Mouse (Mus musculus): ENCODE data around the gene Runx1.

The Runx1 gene

DNA sequence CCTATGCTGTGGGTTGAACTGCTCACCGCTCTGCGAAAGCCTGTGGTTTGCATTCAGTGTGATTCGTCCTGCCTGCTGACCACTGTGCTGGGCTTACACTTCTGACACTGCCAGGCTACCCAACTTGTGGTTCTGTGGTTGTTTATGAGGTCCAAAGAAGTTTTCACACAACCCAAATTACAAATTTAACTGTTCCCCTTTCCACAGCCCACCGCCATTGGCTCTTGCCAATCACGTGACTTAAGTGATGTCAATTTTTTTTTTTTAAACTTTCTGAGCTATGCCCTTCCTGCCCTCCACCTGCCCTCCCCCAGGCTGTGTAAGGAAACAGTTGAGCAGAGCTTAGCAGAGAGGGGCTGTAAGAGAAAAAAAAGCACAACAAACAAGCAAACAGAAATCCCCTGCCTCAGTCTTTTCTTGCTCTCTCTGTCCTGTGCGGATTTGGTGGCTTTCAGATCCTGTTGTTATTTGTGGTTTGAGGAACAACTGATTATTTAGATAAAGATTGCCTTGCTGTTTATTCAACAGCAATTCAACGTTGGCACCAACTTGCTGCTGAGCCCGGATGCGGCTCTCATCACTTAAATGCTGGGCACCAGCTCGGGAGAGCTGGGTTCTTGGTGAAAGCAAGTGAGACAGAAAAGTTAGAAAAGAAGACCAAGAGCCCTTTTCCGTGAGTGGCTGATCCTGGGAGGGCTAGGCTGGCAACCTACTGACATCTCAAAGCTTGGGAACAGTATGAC is at the start of gene Runx1:
Gene Runx1, minus strand, starts transcription at position 242 of the 743 bp plus-strand sequence.
- peak; percentile 79 to 86 for DNase-seq (ENCODE audit: low spot score in 2 of 2)

DNA sequence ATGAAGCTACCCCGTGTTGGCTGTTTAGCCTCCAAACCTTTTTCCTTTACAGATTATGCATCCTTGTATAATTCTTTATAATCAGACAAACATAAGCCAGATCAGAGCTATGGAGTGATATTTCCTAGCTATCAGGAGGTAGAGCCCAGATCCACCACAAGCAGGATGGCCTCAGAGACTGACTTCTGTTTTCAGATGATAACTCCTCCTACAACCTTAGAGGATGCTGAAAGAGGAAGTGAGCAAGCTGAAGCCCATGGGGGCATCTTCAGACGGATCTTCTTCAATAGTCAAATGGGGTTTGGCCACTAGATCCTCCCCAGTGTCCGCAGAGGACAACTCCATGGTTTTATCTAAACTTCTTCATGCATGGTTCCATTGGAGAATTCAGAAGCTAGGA is 48.1 kb upstream of the Runx1 start:
- DNase-seq (ENCODE audit: low spot score in 2 of 2), result no peak

DNA sequence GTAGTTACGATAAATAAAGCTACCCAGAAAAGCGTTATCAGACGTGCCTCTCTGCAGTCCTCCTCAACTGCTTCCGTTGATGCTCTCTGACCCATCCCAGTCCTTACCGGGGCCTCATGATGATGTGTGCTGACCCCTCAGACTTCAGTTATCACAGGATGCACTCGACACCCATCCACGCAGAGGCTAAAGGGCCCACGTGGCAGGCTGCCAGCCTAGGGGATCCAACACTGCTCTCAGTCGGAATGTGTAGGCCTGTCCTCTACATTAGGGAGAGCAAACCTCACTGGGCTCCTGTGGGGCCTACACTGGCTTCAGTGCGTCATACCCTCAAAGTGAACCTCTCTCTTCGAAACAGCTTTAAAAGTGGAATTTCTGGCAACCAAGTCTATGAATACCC is 45.8 kb upstream of the Runx1 start:
- no peak for DNase-seq (ENCODE audit: low spot score in 2 of 2)

DNA sequence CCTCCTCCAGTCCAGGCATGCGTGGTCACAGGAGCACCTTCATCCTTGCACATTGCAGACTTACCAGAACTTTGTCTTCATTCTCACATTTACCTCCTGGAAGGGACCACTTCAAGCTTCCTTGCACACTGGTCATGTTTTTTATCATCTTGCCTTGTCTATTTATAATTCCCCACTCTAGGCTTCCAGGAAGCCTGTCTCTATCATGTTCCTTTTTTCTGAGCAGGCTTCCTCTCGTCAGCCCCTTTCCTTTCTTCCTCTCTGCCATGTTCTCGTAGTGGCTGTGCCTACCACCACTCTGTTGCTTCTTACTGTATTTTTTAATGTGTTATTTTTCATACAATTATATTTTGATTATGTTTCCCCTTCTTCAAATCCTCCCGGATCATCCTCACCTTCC is 42.6 kb upstream of the Runx1 start:
- no peak for DNase-seq (ENCODE audit: low spot score in 2 of 2)

DNA sequence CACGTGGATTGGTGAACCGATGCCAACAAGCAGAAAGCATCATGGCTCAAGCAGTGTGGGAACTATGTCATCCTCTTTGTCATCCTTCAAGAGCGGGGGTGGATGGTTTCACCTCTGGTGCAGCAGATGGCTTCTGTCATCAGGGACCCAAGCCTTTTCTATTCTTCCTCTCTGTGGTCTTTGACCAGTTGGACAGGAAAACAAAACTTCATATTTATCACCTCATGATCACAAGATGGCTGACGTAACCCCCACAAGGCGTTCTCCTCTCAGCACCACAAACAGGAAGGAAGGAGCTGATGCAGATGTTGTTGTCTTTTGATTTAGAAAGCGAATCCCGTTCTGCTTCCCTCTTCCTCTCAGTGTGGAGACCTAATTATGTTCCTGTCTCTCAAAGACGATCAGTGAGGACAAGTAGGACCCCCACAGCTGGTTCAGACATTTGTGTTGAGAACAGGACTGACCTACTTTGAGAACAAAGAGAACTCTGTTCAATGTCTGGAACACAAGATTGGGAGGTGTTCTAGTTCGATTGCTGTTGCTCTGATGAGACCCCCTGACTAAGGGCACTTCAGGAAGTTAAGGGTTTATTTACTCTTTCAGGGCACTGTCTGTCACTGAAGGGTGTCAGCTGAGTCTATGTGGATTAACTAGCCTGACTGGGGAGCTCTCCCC is 41.4 kb upstream of the Runx1 start:
- DNase-seq (ENCODE audit: low spot score in 2 of 2), result no peak

DNA sequence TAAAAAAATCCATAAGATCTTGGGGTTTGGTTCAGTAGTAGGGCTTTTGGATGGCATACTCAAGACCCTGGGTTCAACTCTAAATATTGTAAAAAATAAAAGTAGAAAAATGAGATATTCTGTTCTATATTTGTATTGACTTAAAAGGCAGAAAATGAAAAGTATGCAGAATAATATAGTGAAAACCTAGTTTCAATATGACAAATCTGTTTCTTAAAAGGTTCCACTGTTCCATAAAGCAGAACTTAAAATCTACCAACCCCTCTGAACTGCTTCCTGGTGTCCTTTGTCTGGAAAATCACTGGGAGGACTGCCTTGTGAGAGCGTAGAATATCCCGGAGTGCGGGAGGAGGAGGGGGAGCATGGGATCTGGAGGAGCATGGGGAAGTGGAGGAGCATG is 39.4 kb upstream of the Runx1 start:
- no peak for DNase-seq (ENCODE audit: low spot score in 2 of 2)

DNA sequence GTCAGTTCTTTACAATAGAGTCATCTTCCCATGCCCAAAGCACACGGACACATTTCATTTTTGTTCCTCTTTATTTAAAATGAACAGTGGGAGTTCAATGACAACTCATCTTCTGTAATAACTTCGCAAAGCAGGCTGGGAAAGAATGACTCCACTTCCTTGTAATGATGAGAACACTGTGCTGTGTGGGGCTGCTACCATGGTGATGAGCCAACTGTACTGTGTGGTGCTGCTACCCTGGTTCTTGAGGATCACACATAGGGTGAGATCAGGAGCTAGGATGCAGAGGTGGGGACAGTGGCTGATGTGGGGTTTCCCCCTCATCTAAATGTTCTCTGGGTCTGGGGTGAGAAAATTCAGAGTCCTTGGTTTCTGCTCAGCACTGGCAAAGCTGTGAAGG is 38.2 kb upstream of the Runx1 start:
- DNase-seq (ENCODE audit: low spot score in 2 of 2), result no peak

DNA sequence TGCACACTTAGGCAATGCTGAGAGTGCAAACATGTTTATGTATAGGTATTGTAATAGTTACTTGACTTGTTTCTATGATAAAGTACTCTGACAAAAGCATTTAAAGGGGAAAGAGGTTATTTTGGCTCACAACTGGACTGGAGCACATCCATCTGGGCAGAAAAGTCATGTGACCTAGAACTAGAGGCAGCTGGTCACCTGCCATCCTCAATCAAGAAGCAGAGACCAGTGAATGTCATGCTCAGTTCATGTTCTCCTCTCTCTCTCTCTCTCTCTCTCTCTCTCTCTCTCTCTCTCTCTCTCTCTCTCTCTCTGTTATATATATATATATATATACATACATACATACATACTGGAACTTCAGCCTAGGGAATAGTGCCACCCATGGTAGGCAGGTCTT is 37.2 kb upstream of the Runx1 start:
- DNase-seq (ENCODE audit: low spot score in 2 of 2), result no peak

DNA sequence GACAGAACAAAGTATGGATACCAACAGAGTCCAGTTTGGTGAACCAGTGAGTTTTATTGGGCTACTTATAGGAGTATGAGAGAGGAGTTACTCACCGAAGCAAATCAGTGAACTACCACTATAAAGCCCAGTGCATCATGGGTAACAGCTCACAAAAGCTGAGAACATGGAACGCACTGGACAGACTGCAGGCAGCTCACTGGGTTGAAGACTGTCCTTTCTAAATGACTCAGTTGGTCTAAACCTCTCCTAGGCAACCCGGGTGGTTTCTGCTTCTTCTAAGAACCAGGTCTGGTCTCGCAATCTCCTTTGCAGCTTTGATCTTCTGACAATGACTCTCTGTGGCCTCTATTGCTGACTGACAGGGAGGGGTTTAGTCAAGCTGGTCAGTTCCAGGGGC is 36.5 kb upstream of the Runx1 start:
- no peak for DNase-seq (ENCODE audit: low spot score in 2 of 2)

DNA sequence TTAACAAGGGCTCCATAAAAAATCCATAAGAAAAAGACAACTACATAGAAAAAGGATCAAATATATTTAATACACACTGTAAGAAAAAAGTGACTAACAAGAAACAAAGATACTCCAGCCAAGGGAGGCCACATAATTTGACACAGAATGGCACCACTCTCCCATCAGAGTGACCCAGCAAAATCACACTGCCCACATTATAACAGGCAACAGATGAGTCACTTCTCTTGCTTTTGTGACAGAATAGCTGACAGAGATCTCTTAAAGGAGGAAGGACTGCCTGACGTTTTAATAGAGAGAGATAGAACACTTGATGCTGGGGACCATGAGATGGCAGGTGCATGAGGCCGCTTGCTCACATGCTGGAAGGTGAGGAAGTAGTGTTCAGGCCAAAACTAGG is 35.6 kb upstream of the Runx1 start:
- no peak for DNase-seq (ENCODE audit: low spot score in 2 of 2)

DNA sequence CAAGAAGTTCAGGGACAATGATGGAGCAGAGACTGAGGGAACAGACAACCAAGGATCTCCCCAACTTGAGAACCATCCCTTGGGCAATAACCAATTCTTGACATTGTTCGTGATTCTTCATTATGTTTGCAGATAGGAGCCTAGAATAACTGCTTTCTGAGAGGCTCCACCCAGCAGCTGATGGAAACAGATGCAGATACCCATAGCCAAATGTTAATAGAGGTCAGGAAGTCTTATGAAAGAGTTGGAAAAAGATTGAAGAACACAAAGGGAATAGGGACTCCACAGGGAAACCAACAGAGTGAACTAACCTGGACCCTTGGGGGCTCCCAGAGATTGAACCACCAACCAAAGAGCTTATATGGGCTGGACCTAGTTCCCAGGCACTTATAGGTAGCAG is 34.7 kb upstream of the Runx1 start:
- DNase-seq (ENCODE audit: low spot score in 2 of 2), result no peak

DNA sequence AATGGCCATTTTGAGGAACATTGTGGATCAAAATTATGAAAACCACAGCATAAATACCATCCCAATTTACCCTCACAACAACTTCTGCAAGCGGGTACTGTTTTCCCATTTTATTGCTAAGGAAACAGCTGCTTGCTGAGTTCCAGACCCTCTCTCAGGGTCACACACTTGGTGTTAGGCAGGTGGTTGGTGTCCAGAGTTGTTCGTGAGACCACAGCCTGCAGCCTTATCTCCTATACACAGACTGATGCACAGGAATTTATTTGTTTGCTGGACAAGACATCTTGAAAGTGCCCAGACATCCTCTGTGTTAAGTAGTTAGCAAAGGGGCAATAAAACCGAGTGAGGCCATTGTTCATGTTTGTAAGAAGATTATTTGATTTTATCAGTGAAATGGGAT is 30.8 kb upstream of the Runx1 start:
- no peak for DNase-seq (ENCODE audit: low spot score in 2 of 2)

DNA sequence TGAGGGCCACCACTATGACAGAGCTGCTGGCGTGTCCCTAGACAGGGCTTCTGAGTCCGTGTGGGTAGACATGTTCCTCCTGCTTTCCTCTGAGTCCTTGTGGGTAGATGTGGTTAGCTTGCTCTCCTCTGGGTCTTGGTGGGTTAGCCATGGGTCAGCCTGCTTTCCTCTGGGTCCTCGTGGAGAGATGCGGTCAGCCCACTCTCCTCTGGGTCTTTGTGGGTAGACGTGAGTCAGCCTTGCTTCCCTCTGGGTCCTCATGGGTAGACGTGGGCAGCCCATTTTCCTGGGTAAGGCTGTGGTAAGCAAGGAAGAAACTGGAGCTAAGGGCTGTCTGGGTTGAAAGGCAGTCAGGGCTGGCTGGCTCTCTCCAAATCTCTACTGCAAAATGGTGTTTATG is 26.3 kb upstream of the Runx1 start:
- DNase-seq (ENCODE audit: low spot score in 2 of 2), result no peak

DNA sequence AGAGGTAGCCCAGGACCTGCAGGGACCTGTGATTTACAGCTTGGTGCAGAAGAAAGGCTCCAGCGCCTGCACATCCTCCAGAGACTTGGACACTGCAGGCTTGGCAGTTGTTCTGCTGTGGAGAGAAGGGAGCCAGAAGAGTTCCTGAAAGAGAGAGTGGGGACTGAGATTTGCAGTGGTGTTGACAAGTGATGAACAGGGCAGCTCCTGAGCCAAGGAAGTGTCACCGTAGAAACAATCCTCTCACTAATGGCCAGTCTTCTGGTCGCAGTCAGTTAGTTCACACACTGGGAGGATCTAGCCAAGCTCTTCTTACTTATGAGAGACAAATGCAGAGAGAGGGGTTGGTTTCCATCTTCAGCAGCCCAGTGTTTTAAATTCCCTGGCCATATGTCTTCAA is 24.5 kb upstream of the Runx1 start:
- DNase-seq (ENCODE audit: low spot score in 2 of 2), result no peak

DNA sequence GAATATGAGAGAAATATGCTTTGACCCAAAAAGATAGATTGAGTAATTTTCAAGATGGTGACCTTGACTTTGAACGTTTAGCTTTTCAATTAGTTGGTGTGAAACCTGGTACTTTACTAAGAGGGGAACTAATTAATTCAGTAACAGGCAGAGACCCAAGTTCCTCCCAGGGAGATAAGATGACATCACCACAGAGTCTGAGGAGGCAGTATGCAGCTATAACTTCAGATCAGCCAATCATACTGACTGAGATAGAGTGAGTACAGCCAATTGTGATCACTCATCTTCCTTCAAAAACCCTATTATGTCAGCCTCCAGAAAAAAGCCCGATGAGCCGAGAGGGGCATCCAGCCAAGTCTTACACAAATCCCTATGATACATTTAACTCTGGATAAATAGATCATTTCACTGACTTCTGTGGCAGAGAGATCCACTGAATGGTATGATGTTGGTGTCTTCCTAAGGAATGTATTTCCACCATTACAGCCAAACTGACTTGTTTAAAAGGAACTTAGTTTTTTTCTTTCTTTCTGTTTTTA is 21.9 kb upstream of the Runx1 start:
- no peak for DNase-seq (ENCODE audit: low spot score in 2 of 2)

DNA sequence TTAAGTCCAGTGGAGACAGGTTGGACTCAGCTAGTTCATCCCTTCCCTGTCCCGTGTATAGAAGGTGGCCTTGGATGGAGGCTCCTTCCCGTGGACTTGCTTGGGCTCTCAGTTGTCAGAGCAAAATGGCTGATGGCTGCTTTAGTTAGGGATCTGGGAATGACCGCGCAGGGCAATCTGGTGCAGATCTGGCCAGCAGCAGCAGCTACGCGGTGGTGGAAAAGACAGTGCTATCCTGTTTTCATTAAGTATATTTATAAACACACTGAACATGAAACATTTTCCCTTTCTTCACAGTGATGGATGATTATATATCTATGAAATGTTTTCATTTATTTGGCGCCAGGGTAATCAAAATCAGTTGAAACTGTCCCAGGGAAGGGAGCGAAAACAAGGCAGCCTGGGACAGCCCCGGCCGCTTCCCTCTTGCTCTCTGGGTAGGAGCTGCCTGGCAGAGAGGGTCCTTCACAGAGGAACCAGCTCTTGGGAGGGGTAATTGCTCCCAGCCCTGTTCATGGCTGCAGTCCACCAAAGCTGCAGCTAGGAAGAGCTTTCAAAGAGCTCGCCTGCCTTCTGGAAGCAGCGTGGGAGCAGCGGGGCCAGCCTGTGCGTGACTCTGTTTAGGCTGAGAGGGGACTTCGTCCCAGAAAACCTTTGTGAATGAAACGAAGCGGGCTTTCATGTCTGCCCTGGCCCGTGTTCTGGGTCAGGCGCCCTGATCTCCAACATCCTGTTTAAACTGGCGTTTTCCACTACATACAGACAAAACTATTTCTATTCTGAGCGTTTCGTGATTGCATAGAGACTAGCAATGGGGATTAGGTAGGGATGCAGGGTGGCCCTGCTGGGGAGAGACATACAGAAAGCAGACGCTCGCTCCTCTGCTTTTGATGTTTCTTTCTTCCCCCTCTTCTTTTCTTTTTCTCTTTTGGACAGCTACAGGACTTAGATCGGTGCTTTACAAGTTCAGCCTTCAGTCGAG is 19.6 kb upstream of the Runx1 start:
- no peak for DNase-seq (ENCODE audit: low spot score in 2 of 2)

DNA sequence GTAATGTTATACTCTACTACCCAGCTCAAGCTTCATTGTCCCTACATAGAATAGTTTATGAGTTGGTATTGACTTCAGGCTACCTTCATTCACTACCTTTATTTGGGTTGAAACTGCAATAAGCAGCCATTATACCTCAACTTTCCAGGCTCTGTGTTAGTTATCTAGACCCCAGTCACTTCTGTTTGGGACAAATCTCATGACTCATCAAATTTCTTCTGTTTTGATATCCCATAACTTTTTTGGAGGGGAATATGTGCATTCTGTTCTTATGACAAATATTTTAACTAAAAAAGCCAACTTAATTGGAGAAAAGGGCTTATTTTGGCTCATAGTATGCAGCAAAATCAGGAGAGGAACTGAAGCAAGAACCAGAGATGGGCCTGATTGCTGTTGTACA is 12.8 kb upstream of the Runx1 start:
- no peak for DNase-seq (ENCODE audit: low spot score in 2 of 2)

DNA sequence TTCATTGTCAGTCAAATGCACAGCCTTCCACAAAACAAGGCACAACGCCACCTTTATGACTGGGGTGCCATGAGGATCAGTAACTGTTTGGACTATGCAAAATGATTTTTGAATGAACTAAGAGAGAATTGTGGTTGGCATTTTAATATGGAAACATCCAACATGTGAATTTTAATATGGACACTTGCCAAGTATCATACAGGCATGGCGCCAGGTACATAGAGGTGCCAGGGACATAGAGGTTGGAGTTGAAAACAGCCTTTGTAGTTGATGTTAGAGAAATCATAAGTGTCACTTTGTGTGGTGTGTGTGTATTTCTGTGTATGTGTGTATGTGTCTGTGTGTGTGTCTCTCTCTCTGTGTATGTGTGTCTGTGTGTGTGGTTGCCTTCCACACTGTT is 5.4 kb upstream of the Runx1 start:
- DNase-seq (ENCODE audit: low spot score in 2 of 2), result no peak

DNA sequence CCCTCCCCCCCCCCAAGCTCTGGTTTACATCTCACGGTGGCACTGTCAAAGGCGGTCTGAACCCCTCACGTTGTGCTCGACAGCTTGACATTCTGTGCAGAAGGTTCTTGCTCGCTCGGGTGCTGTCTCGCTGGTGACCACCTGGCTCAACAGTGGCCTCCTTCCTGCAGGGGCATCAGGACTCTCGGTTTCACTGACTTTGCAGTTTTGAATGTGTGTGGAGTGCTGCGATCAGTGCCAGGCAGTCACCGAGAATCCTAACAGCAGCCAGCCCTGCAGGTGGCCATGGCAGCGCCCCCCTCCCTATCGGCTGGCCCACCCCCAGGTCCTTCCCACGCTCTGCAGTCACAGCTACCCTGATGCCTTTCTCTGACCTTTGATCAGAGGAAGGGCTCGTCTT is 4.5 kb upstream of the Runx1 start:
- no peak for DNase-seq (ENCODE audit: low spot score in 2 of 2)

DNA sequence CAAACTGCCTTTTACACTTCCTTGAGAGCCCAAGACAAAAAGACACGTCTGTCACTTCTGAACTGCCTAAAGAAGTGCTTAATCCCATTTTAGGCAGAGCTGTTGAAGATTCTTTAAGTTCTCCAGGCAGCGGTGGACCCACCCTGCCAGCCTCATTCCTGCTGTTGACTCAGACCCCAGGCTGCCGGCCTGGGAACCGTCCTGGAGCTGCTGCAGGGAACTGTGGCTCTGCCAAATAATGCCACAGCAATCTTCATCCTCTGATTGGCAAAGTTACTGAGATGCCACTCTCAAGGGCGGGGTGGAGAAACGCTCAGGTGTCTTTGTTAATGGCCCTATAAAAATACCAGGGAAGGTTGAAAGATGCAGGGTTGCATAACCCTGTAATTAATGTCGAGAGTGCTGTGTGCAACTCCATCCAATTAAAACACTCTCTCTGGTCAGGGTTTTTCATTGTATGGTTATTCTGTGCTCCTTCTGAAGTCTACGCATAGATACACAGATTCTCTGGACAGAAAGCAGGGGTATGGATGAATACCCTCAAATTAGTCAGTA is 2.4 kb upstream of the Runx1 start:
- DNase-seq (ENCODE audit: low spot score in 2 of 2), result no peak

DNA sequence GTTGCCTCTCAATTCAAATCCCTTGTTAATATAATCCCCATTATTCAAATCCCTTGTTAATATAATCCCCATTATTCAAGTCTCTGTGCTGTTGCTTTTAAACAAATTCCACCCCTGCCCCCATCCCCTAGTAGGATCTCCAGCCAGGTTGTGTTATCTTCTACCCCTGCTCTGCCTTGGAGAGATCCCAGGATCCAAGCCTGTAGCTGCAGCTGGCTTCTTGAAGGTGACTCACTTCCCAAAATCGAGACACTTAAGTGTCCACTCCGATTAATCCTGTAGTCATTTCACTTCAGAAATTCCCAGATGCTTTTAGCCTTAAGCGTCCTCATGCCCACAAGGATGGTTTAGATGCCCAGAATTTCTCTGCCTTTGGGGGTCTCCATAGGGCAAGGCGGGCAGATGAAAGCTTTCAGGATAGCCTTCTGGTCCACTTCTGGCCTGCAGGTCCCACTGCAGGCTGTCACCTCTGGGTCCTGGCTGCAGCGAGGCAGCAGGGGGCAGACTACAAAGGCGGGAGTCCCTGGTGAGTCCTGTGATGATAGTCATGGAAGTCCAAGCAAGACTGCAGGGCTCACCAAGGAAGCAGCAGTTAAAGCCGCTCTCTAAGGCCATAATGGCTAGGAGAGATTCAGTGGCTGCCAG is 1.8 kb upstream of the Runx1 start:
- peak in 1 of 2 experiments; percentile 43 for DNase-seq (ENCODE audit: low spot score in 2 of 2)
